Mouse (Mus musculus) ovary, adult 18-20 months (tissue): Measurements from ENCODE around the gene Atpif1.
"Not testable (repeated sequence)": the region's sequence is repeated elsewhere in the genome, so short reads cannot be mapped to it uniquely, and the experiment has no call there.

ENCODE experiments used
- DNase-seq: peaks from one replicate; pipeline ENCODE4 v3.0.0; 2022; ENCODE audit warnings: low spot score, mixed read lengths

Gene Atpif1

DNA sequence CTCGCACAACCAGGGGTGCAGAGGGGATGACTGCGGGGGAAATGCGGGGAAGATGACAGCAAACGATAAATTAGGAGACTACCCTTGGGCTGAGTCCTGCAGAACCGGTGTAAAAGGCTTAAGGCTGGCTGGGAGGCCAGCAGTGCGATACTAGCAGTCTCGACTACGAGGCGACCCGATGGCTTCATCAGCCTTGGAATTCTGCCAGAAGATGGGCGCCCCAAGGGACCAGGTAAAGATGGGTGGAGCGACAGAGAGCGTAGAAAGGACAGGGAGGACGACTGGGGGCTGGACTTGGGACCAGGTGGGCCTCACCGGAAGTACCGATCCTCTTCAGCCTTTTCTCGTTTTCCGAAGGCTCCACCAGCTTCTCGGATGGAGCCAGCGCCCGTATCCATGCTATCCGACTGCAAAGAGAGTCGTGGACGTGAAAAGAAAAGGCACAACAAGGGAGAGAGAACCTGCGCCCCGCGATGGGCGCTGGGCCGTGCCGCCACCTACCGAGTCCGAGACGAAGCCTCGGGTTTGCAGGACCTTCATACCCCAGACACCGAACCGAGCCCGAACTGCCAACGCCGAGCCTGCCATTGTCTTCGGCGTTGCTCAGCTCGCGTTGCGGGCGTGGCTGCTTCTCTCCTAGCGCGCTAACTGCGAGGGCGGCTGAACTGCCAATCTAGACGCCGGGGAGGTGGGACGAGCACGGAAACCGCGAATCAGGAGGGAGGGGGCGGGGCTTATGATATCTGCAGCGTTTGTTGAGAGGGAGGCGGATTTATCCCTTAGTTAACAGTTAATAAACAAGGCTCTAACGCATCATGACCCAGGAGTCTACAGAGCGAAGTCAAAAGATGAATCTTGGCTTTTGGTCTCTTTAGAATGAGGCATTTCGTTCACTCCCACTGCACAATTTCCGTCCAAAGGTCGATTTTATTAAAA lies at the start of gene Atpif1:
Gene Atpif1, minus strand, starts transcription at position 679 of the 936 bp plus-strand sequence.
- peak; percentile 87 for DNase-seq

DNA sequence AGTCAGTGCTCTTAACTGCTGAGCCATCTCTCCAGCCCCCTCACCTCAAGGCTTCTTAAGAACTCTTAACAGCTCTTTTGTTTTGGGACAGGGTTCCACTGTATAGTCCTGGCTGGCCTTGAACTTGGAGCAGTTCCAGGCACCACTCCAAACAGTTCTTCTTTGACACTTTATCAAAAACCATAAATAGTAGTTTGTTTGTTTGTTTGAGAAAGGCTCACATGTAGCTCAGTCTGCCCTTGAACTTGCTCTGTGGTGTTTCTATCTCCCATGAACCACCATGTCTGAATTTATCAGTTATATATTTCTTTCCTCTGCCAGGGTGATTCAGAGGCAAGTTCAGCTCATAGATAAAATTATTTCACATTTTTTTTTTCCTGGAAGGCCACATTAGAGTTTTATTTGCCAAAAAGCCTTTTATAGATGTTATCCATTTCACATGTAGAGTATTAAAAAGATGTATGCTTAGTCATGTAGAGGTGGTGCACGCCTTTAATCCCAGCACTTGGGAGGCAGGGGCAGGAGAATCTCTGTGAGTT lies 41.4 kb upstream of the Atpif1 start:
- no peak for DNase-seq

DNA sequence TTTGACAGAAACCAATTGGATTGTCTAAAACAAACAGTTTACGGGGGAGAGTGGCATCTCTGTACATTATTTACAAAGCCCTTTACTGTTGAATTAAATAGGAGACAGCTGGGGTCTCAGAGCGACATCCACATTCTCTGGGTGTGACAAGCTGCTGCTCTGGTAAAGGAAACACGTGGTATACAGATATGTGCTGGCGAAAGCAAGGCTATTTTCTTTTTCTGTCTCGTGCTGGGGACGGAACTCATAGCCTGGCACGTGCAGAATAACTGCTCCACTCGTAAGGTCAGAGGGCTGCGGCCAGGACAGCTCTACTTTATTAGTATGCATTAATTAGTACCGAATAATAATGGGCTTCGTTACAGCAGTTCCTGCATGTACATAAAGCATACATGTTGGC lies 39.9 kb upstream of the Atpif1 start:
- no peak for DNase-seq

DNA sequence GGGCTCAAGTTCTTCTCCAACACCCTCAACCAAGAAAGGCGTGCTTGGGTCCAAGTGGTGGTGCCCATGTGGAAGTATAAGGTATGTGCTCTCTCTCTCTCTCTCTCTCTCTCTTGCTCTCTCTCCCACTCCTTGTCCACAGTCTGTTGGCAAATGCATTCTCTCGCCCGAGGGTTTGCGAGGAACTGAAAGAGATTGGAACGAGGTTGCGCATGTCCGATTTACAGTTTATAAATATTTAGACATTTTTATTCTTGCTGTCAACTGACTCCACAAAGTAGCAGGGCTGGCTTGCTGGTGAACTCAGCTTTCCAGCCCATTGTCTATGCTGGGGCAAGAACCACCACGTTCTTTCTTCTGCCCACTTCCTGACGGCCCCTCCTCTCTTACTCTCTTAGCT lies 37.7 kb upstream of the Atpif1 start:
- no peak for DNase-seq

DNA sequence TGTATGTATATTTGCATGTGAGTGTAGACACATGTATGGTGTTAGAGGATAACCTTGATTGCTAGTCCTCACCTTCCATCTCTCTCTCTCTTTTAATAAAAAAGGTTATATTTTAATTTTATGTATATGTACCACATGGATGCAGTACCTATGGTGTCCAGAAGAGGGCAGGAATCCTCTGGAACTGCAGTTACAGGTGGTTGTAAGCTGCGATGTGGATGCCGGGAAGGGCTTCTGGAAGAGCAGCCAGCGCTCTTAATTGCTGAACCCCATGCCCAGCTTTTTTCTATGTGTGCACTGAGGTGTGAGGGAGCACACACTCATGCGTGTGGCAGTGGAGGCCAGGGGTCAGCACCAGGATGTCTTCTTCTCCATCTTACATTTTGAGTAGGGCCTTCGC lies 35.7 kb upstream of the Atpif1 start:
- no peak for DNase-seq

DNA sequence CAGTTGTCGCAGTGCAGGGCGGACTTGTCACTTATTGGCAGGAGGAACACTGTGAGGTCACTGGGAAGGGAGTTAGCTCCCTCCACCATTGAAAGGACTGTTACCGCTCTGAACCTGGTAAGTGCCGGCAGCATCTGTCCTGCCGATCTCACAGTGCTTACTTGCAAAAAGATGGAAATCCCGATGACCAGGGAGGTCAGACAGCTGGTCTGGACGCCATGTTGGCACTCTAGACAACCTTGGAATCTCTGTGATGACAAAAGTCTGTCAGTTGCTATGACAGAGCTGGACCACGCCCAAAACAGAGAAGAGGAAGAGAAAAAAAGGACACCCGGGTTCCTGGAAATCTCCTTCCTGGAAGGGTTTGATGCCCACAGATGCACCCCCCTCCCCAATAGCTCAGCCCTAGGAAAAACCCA lies 33.9 kb upstream of the Atpif1 start:
- DNase-seq: no peak

DNA sequence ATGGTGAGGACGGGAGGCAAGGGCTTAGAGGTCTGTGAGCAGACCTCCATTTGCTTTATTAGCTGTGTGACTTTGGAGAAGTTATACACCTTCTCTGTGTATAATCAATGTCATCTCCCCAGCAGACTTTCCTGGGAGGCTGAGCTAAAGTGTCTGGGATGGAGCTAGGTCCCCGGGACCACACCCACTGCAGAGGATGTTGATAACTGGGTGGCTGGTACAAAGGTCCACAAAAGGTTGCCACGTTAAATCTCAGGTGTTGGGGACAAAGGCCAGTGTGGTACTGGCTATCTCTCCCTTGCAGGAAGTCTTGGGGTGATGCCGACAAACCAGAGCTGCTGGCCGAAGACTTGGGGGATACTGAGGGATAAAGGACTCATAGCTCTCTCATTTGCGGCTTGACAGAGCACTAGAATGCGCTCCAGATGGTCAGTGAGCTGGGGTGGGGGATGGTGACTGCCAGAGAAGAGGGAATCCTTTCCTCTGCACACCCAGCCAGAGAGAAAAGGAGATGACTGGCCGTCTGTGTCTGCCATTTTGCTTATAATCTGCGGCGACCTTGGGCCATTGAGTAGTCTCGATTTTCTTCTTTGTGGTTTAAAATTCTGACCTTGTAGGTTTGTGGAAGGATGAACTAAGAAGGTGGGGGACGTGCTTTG lies 31.8 kb upstream of the Atpif1 start:
- DNase-seq: no peak

DNA sequence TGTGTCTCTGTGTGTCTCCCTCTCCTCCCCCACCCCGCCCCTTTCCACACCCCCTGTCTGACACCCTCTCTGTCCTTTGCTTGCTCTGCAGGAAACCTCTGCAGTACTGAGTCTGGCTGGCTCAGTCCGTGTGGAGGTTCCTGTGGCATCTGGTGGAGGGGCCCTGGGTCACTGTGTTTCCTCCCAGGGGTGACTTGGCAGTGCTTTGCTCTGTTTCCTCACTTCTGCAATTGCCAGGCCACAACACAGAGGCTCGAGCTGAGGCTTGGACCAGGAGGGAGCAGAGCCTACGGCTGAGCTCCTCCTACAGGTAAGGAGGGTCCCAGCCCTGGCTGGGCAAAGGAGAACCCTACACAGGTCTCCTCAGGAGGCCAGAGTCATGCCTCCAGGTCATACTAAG lies 30.5 kb upstream of the Atpif1 start, which contains the start of gene Ptafr:
Gene Ptafr, plus strand, starts transcription at position 103 of the 400 bp plus-strand sequence.
- DNase-seq: no peak

DNA sequence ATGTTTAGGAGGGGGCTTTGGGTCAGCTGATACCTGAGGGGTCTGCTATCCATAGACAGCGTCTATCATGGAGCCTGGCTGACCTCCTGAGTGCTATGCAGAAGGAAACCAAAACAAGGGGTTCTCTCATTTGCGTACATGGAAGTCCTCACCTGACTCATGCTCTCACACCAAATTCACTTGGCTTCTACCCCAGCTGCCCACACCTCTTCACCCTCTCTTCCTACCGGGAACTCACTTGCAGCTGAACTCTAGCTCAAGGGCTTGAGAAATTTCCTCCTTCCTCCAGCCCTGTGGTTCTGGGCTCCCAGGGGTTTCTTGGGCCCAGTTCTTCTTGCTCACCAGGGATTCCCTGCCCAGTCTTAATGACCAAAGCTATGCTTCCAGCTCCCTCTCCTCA lies 29.8 kb upstream of the Atpif1 start:
- DNase-seq: no peak

DNA sequence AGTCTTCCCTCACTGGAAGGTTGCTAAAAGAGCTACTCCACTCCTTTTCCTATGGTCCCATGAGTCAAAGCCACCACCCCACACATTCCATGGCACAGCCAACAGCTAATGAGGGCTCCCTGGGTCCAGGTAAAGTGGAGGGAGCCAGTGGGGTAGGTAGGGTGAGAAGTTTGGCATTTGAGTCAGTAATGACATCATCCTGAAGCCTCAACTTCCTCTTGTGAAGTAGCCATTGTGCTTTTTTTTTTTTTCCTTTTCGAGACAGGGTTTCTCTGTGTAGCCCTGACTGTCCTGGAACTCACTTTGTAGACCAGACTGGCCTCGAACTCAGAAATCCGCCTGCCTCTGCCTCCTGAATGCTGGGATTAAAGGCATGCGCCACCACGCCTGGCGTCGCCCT lies 22.1 kb upstream of the Atpif1 start:
- not testable (repeated sequence) for DNase-seq

DNA sequence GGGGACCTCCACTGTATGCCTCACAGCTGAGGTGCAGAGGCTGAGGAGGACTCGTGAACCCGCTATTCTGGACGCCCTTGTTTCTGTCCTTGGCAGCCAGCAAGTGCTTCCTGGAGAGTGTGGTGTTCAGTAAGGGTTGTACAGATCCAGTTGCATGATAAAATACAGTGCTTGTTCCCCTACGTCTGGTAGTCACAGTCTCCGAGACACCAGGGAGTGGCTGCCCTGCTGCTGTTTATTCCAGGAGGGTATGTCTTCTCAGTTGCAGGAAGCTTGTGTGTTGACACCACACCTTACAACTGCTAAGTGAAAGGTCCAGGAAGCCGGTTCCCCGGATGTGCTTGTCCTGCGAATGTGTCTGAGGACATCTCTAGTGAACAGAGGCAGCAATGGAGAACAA lies 21.2 kb upstream of the Atpif1 start:
- DNase-seq: no peak

DNA sequence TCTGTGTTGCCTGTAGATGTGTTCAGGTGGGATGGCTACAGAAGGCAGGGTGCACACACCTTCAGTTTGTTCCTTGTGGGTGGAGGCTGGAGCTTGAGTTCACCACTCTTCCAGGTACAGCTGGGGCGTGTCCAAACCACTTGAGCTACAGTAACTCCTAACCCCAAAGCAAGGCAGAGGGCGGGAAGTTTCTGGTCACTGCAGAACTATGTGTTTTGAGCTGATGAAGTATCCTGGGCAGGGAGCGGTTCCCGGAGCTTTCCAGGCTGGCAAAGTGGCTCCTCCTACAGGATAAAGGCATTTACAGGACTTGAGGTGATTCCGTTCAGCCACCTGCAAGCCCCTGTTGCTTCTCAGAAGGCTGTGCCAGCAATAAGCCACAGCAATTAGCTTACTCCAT lies 20.8 kb upstream of the Atpif1 start:
- DNase-seq: no peak

DNA sequence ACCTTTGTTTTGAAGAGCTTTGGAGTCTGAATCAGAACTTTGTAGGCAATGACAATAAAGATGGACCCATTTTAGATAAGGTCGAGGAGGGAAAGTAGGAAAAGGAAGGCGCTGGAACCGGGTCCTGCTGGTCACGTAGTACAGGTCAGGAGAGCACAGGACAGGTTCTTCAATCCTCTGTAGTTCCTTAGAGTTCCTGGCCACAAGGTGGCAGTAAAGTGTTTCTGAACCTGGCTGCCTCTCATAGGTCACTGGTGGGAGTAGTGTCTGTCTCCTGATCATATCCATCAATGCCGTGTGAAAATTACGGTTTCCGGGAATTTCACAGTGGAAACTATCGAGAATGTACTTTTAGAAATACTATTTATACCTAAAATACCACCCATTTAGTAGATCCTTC lies 12.4 kb upstream of the Atpif1 start:
- no peak for DNase-seq

DNA sequence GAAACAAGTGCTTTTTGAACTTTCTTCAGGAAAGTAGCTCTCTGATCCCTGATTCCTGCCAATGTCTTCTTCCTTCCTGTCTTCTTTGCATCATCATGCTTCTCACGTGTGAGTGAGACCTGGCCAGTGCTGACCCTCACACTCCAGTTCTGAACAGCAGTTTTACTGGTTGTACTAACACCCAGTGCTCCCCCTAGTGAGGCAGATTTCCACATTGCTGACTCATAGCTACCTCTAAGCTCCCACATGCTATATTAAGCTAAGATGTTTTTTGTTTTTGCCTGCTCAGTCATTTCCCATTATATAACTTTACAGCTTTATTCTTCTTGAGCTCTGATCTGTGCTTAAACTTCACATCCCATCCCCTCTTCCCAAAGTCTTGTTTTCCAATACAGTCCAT lies 9.3 kb upstream of the Atpif1 start:
- DNase-seq: no peak

DNA sequence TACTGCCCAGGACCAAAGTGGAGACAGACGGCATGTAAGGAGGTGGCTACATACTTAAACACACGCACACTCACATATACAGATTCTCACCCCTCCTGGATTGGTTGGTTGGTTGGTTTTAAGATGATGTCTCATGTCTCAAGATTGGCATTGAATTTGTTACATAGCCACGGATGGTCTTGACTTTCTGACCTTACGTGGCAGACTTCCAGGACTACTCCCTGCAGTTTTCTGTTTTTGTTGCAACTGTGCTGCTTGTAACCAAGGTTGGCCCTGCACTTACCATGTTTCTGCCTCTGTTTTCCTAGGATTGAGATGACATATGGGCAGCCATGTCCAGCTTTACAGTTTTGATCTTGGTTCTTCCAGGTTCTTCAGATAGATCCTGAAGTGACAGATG lies 8.0 kb upstream of the Atpif1 start:
- DNase-seq: no peak

DNA sequence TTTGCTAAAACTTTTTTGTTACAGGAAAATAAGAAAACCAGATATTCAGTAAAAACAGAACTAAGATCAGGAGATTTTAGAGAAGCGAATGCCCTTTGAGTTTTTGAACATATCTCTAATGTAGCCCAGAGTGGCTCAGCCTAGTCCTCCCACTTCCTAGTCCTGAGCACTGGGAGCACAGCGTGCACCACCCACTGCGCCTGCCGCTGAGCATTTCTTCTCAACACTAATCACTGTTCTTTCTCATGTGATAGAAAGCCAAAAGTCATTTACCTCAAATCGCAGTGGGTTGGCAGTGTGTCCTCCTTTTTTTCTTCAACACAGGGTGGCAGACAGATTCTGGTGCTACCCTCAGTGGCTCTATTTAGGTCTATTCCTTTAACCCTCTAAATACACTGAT lies 6.0 kb upstream of the Atpif1 start:
- no peak for DNase-seq

DNA sequence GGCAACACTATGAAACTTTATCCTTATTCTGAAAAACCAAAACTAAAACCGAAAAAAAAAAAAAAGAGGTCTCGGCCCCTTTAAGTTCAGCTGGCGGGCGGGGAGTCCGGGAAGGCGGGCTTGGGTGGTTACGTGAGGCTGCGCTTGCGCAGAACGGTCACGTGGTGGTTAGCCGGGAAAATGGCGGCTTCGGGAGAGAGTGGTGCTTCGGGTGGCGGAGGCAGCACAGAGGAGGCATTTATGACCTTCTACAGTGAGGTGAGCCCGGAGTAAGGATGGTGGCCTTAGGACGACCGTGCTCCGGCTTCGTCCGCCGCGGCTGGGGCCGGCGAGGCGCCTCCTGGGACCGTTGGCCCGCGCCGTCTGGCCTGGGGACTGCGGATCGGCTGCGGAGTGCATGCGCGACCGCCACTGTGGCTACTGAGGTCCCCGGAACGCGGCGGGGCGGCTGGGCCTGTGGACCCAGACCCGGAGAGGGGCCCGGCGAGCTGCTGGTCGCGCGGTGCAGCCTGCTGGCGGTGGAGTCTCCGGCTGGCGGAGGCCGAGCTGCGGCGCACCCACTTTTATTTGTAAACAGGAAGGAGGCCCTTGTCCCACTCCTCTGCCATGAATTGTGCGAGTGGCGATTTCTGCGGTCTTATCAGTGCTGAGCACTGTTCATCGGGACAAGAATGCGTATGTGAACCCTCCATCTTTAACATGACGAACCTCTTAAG lies 2.1 kb upstream of the Atpif1 start, which contains the start of gene Dnajc8:
Gene Dnajc8, plus strand, starts transcription at position 145 of the 716 bp plus-strand sequence.
- peak; percentile 89 for DNase-seq

DNA sequence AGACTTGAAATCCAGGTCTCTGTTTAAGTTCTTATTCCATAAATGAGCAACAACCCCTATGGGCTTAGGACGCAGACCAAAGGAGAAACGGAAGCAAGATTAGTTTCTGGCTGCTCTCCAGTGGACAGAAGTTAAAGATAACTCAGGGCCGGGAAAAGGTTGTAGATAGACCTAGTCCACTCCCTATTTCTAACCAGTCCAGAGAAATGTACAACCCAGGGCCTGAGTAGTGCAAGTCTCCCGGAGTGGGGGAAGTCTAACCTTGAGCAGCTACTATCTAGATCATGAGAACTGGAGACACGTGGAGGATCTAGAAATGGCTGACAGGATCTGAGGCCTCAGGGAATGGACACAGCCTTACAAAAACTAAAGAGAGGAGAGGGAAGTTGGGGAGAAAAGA lies 963 bp downstream of the Atpif1 start:
- DNase-seq: peak; percentile 50

DNA sequence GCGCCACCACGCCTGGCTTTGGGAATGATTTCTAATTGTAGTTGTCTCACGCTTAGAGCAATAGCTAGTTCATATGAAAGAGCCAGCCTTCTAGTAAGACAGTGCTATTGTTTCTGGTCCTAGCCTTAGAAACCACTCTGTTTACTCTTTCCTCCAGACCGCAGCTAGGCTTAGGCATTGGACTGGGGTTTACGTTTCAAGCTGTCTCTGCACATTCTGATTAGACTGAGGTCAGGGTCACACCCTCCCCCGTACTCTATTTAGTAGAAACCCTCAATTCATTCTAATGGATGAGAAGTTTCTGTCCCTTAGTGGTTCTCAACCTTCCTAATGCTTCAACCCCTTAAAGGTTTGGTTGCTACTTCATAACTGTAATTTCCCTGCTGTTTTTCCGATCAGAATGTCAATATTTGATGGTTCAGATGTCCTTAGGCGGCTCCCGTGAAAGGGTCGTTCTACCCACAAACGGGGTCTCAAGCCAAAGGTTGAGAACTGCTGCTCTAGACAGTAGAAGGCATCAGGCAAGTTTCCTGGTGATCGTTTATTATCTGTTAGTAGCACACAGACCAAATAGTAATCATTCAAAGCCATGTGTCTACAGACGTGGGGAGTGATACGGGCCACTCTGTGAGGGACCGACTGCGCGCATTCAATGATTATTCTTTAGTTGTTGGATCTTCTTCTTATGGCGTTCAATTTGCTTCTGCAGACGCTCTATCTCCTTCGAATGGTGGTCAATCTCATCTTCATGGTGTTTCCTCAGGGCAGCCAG lies 3.2 kb downstream of the Atpif1 start:
- no peak for DNase-seq

DNA sequence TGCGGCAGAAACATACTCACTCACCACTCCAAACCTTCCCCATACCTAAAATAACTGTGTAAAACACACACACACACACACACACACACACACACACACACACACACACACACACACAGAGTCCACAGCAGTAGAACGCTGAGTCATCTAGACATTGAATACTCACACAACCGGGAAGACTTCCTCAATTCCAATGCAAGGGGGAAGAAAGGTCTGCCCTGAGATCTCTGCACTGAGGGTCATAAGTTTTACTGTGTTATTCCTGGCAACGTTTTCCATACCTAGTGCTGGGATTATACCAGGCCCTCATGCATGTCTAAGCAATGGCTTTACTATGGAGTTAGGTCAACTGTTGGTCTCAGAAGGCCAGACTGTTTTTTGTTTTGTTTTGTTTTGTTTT lies 4.1 kb downstream of the Atpif1 start:
- no peak for DNase-seq

DNA sequence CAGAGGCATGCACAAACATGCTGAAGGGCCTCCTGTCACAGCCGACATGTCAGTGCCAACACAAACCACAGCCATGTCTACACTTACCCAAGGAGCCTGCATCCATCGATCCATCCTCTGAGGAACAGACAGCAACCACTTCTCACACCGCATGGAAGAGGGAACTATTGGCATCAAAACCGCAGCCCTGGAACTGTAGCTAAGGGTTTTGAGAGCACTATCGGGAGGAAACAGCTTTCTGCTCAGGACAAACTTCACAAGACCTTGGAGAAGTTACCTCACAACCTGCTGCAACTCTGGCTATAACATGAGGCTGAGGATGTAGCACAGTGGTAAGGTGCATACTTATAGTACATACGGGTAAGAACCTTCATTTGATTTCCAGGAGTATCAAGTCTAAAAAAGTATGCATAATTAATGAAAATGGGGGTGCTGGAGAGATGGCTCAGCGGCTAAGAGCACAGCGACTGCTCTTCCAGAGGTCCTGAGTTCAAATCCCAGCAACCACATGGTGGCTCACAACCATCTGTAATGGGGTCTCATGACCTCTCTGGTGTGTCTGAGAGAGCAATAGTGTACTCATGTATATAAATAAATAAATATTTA lies 5.4 kb downstream of the Atpif1 start:
- DNase-seq: no peak
